Mouse (Mus musculus): ENCODE measurements around the gene Trim42. TPM values are rescaled to one million over a fixed set of nuclear protein-coding genes. Genes with fewer than 3 reads are reported as not detected.

Trim42 gene
- polyA plus RNA-seq, 1 experiment, result not detected

- Histone ChIP-seq H3K79me2 (ENCODE audit: control insufficient read depth, insufficient read depth) (no peaks in the 10 kb centered on the region), H3K79me3 (ENCODE audit: low read depth) (no peaks in the 10 kb centered on the region), H3K27me3 (ENCODE audit: control insufficient read depth, insufficient read depth, insufficient read length) (no peaks in the 10 kb centered on the region), H3K4me3 (ENCODE audit: insufficient read depth, poor library complexity, severe bottlenecking) (no peak overlapping the region), H3ac (ENCODE audit: control insufficient read depth, insufficient read length, low read depth) (no peak overlapping the region), H3K36me3 (ENCODE audit: control insufficient read depth, insufficient read depth) (no peaks in the 10 kb centered on the region)
- TF ChIP-seq MYOD1 (IDR thresholded peaks at IDR 0.05; ENCODE audit: control insufficient read depth, insufficient read length, low read depth), result no peak
- no peak for TF ChIP-seq MAX (IDR thresholded peaks at IDR 0.05)
- TF ChIP-seq FOSL1 (IDR thresholded peaks at IDR 0.05; ENCODE audit: insufficient read depth, low read length, poor library complexity, severe bottlenecking), result no peak
- TF ChIP-seq CTCF (IDR thresholded peaks at IDR 0.05; ENCODE audit: control insufficient read depth, insufficient read depth, insufficient read length), result no peak
- TF ChIP-seq USF1 (IDR thresholded peaks at IDR 0.05; ENCODE audit: low read depth), result no peak
- TF ChIP-seq MYOG (IDR thresholded peaks at IDR 0.05; ENCODE audit: control insufficient read depth, extremely low read depth, insufficient read length), result no peak
- no peak for TF ChIP-seq CEBPB (IDR thresholded peaks at IDR 0.05; ENCODE audit: low read depth)
Observed at GRCm38 (mm10) chr9:97307705-97308485, 61.9 kb downstream of the Trim42 start.

All from C2C12 (cell line).